Mouse (Mus musculus) WW6 (cell line): Measurements from ENCODE around the gene Bik.

Source experiments
- DNase-seq: peaks from one replicate; pipeline ENCODE4 v3.0.0-alpha.2; 2013; ENCODE audit warnings: low read depth, low spot score

Gene Bik

DNA sequence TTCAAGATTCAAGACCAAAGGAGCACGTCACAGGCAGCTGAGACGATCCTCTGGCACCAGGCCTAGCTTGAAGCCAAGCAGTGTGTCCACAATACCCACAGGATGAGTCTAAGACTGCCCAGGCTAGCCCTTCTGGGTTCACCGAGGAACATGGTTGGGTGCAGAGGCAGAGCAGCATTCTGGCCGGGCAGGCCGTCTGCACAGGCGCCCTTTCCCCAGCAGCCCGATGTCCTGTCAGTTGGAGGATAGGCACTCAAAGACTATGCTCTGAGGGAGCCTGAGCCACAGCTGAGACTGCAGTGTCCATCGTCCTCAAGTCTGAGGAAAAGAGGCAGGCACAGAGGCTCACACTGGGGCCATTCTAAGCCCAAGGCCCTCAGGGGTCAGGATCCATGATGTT is 20.5 kb downstream of the Bik start:
- DNase-seq: no peak

DNA sequence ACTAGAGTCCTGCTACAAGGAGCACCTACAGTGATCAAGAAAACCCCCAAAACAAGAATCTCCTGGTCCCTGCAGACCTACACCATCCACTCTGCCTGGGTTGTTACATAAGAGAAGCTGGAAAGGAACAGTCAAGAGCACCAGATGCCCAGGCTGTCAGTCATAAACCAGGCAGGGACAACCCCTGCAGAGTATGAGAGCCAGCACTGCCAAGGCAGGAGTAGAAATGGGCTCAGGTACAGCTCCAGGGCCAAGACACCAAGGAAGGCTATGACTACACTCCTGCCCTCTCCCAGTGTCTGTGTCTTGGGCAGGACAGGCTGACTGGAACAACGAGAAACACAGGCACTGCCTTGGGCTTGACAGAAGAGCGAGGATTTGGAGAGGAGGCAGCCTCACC is 23.5 kb downstream of the Bik start:
- DNase-seq: no peak

DNA sequence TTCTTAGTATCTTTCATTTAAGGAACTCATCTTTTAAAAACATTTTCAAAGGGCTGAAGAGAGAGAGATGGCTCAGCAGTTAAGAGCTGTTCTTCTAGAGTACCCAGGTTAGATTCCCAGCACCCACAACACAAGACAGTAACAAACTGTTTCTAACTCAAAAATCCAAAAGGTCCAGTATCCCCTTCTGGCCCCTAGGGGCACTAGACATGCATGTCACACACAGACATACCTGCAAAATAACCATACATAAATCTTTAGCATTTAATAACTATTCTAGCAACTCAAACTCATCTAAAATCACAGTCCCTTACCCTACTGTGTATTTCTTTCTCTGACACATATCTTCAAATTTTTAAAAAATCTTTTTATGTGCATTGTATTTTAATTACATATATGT is 27.2 kb downstream of the Bik start:
- DNase-seq: no peak

DNA sequence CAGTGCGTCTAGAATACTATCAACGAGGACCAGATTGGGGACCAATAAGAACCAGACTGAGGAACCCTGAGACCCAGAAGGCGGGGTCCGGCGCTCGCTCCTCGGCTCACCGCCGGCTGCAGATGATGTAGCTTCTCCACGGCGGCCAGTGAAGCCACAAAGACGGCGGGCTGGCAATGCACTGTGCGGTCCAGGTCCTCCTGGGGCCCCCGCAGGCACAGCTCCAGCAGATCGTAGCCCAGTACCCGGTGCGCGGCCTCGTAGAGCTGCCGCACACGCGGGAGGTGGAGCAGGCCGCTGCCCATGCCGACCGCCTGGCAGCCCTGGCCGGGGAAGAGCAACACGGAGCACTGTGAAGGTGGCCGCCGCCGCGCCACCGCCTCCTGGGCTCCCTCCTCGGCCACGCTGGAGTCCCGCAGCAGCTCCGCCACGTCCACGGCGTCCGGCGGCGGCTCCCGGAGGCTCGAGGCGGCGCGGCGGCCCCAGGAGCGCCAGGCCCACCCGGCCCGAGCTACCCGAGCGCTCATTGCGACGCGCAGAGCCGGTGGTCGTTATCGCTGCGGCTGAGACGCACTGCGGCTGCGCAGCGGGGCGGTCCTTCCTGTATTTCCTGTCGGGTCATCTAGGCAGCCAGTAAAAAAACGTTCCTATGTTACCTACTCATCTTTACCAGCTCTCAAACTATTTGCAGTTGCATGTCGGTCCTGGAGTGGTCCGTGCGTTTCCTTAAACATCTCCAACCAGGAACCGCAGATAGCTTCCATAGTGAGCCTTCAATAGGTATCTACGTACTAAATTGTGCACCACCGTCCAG is 28.7 kb downstream of the Bik start:
- DNase-seq: no peak

DNA sequence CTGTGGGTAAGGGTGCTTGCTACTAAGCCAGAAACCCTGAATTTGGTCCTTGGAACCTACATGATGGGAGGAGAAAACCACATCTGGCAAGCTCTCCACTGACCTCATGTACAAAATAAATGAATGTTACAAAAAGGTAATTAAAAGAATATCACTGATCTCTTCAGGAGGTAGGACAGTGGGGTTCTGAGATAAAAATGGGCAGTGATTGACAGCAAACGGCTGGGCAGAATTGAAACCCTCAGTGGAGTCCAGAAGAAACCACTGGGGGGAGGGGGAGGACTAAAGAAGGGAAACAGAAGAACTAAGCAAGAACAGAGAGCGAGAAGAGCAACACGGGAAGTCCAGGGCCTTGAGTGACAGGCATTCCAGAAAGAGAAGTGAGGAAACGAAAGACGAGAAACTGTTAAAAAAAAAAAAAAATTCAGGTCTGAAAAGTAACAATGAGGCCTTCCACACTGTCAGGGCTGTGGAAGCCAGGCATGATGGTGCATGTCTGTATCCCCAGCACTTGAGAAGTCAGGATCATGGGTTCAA is 34.3 kb downstream of the Bik start:
- DNase-seq: no peak

DNA sequence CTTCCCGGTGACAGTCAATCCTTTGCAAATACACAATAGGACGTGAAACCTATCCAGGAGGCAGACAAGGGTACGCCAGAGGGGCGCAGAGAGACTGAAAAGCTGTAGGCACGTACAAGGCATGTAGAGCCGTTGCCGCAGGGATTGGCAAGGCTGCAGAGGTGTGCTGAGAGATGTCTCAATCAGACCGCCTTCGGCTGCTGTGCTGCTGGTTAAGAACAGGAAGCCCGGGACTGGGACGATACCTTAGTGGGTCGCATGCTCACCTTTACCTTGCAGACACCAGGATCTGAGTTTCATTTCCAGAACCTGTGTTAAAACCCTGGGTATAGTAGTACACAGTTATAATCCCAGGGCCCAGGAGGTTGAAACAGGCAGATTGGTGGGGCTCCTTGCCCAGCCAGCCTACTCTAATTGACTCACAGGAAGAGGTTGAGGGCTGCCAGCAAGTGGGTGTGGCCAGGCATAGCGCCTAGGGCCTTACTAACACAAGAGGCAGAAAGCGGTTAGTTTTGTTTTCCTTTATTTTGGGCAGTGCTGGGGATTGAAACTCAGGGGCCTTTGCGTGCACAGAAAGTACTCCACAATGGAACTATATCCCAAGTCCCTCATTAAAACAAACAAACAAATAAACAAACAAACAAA is 36.1 kb downstream of the Bik start:
- DNase-seq: no peak

DNA sequence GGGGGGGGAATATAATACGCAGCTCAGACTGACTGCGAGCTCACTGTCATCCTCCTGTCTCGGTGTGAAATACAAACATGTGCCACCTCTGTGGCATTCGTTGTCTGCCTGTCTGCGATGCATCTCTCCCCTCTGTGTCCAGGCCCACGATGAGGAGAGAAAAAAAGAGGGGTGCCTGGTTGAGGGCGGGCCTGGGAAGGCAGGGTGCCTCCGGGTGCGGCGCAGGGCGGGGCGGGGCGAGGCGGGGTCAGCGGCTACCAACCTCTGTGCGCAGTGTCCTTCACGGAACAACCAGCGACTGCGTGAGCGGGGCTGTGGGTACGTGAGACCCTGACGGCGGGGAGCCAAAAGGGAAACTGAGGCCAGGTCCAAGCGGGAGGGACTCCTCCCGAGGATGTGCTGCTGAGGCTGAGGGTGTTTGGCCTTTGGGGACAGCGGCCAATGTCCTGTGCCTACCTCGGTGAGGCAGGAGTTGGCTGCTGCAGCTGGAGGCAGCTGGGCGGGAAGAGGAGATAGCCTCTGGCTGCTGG is 36.7 kb downstream of the Bik start, which contains the start of the genes Tspo and Mcat:
TSS of gene Tspo (plus strand) at position 266 of the 530 bp plus-strand sequence.
TSS of gene Mcat (minus strand) at position 461 of the 530 bp plus-strand sequence.
- no peak for DNase-seq

DNA sequence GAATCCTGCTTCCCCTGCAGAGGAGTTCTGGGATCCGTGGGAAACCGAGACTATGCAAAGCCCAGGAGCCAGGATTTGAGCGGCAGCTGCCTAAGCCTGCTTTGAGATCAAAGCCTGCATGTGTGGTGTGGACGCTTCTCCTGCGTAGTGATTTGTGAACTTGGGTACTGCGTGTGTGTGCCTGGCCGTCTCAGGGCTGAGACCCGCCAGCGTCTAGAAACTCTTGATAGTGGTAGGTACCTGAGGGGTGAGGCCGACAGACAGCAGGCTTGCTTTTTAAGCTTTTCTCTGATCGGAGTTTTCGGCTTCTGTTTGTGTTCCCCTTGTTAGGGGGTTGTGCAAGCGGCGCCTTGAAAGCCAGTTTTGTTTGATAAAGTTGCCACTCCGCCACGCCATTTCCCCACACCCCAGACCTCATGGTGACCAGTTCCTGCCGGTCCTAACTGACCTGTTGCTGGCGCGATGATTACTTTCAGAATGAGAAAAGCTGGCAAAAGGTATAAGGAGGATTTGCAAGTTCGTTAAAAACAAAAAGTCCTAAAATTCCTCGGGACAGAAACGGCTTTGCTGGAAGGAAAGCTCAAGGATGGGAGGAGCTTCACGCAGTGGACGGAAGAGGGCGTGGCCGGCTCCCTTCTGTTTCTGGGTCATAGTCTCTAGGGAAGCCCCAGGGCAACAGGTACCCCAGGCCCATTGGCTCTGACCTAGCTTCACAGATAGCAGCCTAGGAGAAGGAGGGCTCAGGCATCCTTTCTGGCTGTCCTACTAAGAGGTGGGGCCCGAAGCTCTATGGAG is 37.4 kb downstream of the Bik start:
- no peak for DNase-seq

DNA sequence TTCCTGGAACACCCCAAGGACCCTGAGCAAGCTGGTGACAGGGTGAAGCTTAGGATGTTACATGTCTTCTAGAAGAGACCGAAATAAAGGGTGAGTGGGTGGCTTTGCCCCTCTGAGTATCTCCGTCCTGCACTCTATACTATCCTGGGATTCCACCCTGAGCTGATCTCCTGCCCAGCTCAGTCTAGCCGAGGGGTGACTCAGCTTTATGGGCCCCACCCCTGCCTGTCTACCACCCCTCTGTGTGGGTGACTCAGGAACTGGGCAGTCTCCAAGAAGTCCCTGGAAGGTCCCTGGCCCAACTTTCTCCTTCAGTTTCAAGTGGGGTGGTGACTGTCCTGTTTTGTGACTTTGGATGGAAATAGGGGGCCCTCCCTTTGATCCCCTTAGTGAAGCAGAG is 38.8 kb downstream of the Bik start:
- DNase-seq: no peak

DNA sequence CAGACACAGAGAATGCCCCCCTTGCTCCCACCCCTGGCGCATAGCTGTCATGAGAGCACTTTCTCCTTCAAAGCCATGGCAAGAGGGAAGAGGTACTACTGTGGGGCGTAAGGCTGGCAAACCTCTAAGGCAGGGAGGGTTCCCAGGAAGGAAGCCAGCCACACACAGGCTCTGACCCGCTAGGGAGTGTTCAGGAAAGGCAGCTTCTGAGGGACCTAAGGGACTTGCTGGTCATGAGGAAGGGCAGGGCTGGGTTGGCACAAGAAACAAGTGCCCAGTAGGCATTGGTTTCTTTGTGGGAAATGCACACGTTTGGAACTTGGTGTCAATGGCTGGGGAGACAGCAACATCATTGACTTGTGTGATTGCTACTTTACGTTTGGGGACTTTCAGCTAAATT is 39.3 kb downstream of the Bik start:
- no peak for DNase-seq

DNA sequence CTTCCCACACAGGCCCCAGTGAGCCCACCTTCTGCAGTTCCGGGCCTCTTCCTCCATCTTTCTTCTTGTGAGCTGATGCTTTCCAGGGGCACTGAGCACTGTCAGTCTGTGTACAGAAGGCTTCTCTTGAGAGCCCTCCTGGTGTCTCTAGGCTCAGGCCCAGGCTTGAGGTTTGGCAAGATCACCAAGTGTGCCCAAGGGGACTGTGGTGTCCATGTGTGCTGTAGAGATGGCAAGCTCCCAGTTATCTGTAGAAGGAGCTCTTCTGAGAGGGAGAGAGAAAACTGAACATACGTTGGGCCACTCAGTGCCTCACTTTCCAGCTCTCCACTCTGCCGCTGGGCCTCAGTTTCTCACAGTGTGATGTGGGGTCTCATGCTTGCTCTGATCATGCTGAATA is 41.1 kb downstream of the Bik start:
- DNase-seq: no peak

DNA sequence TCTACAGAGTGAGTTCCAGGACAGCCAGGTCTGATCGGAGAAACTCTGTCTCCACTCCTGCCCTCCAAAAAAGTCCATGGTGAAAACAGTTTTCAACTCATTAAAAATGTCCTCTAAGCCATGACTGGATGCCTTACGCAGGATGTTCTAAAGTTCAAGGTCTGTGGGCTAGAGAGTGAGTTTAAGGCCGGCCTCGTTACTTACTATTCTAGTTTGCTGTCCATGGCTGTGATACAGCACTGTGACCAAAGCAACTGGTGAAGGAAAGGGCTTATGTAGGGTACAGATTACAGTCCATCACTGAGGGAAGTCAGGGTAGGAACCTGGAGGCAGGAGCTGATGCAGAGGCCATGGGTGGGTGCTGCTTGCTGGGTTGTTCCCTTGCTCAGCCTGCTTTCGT is 41.9 kb downstream of the Bik start:
- DNase-seq: no peak

DNA sequence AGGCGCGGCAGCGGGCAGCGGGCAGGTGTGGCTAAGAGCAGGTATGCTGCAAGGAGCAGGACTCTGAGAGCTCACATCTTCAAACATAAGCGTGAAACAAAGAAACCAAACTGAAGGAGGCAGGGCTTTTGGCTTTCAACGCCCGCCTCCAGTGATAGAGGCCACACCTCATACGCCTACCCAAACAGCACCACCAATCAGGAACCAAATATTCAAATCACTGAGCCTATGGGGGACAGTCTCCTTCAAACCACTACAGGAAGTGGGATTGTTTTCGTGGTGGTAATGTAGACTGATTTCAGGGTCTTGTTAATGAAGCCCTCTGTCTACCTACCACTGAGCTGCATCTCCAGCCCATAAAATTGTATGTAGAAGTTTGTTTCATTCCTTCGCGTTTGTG is 43.0 kb downstream of the Bik start:
- DNase-seq: no peak

DNA sequence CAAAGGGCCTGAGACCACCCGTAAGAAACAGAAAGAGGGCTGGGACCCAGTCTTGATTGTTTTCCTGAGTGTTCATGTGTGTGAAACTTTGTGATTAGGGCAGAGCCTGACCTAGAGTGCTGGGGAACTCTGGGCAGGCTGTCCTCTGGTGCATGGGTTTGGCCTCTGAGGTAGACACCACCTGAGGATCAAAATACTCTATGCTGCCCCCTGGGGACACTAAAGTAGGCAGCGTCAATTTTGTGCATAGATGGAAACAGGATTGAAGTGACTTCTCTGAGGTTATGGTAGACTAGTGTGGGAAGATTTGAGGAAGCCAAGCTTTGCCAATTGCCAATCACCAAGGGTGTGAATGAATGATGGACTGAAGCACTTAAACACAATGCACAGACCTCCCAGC is 44.0 kb downstream of the Bik start:
- DNase-seq: no peak

DNA sequence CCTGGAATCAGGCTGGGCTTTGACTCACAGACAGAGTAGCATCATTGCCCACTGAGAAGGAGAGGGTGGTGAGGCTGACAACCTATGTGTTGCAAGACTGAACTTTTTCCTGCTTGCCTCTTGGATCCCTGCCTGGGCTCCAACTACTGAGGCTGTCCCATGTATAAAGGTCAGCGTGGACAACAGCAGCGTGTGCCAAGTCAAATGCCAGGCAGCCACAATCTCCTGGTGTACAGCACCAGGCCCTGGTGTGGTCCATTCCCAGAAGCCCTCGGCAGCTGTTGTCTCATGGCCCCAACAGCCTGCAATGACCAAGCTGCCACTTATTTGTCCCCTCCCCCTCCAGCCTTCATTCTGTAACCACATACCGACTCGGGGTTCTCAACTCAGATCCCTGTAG is 45.0 kb downstream of the Bik start:
- DNase-seq: no peak

DNA sequence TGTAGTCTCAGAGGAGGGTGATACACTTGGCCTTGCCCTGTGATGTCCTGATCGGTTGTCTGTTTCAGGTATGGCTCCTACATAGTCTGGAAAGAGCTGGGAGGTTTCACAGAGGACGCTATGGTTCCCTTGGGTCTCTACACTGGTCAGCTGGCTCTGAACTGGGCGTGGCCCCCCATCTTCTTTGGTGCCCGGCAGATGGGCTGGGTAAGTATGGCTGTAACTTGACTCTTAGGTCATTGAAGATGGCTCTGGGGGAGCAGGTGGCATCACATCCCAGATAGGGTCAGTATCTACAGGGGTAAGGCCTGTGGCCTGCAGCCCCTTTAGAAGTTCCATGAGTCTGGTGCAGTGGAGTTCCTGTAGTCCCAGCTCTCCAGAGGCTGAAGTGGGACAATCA is 45.5 kb downstream of the Bik start:
- no peak for DNase-seq

DNA sequence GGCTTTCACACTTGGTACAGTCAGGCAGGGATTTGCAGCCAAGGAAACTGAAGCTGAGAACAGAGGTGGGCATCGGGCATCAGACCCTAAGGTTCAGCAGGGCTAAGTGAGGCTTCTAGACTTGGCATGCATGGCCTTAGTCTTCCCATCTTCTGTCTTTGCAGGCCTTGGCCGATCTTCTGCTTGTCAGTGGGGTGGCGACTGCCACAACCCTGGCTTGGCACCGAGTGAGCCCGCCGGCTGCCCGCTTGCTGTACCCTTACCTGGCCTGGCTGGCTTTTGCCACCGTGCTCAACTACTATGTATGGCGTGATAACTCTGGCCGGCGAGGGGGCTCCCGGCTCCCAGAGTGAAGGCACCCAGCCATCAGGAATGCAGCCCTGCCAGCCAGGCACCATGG is 46.9 kb downstream of the Bik start:
- no peak for DNase-seq

DNA sequence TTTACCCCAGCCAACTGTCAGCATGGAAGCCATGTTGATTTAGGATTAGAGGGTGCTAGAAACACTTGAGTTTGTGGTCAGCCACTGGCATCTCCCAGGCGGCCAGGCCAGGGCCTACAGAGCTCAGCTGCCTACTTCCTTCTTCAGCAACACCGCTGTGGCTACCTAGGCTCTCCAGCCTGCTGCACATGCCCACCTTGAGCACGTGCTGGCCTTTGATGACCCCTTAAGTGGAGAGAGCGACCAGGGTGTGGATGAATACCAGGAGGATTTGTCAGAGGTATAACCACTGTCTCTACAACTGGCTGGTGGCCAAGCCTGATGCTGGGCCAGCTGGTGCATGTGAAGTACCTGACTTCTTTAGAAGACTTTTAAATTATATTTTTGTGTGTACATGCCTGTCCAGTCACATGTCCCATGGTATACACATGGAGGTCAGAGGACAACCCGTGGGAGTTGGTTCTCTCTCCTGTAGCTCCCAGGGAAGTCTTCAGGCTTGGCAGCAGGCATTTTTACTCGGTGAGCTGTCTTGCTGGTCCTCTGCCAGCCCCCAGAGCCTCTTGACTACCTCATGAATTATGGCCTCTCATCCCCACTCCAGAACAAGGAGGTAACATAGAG is 48.2 kb downstream of the Bik start:
- DNase-seq: no peak

DNA sequence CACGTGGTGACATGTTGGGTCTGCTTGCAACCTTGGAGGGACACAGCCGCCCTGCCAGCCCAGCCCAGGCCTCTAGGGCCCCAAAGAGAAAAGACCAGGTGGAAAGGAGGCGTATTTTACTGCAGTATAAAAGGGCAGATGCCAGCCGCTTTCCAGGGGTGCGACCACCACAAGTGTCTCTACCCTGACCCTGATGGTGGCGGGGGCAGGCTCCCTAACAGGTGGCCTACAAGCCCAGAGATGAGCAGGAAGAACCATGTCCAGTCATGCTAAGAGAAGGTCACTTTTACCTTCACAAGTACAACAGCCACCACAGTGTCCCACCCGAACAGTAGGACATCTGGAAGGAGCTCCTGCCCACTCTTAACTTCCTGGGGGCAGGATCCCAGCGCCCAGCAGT is 48.9 kb downstream of the Bik start:
- DNase-seq: no peak

DNA sequence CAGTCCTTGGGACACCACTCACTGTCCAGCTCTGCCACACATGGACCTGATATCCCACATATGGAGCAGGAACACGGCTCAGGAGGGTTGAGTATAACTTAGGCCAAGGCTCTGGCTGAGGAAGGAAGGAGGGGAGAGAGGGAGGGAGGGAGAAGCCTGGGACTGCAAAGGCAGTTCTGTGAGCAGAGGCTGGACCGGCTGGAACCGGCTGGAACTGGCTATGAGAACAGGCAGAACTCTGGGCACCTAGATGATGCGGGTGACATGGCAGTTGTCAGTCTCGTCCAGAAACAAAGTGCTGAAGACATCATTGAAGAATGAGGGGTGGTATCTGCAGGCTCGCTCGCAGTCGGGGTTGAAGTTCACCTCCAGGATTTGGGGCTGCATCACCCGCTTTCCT is 50.0 kb downstream of the Bik start:
- no peak for DNase-seq

DNA sequence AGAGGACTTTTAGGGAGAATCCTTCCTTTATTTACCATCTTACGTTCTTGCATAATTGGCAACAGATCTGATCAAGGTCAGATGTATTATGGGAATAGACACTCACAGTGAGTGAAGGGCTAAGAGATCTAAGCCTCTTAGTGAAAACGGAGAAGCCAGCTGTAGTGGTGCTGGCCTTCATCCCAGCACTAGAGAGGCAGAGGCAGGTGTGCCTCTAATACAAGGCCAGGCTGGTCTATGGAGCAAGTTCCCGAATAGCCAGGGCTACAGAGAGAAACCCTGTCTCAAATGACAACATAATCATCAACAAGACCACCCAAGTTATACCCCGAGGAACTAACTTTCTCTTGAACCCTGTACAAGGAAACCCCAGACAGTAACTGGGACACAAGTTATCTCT is 56.3 kb downstream of the Bik start:
- no peak for DNase-seq
